Mouse (Mus musculus) heart, adult 2 months (tissue): ENCODE measurements at regions not wholly inside any gene's neighbourhood (a gene's known extent, or its start where the extent isn't known, plus 50 kb on each side); places are given as distances from the start of the nearest gene placed in this dataset.

Experiments used
- DNase-seq, 2 experiments: peaks; one replicate each; pipeline ENCODE4 v3.0.0; 2021
- H3K27ac ChIP-seq: fragments of 200-600 bp; 2 replicates; pipeline ENCODE4 v1.8.1; 2022
- H3K27me3 ChIP-seq: fragments of 200-500 bp; 2 replicates; pipeline ENCODE4 v1.6.1; 2012; ENCODE audit warnings: mild to moderate bottlenecking, low read length, inconsistent platforms, mixed read lengths; ENCODE audit not compliant: control insufficient read depth, insufficient read depth
- H3K36me3 ChIP-seq: fragments of 200-500 bp; 2 replicates; pipeline ENCODE4 v1.6.1; 2012; ENCODE audit warnings: low read length, inconsistent platforms; ENCODE audit not compliant: control insufficient read depth, insufficient read depth
- H3K4me1 ChIP-seq: fragments of 200-500 bp; 2 replicates; pipeline ENCODE4 v1.6.1; 2011; ENCODE audit warnings: low read length; ENCODE audit not compliant: control insufficient read depth, insufficient read depth
- H3K4me3 ChIP-seq: fragments of 200-600 bp; 2 replicates; pipeline ENCODE4 v1.8.1; 2022
- H3K79me2 ChIP-seq: fragments of 200-500 bp; replicated peaks from 2 replicates; pipeline ENCODE4 v1.6.1; 2012; ENCODE audit warnings: mild to moderate bottlenecking, inconsistent platforms, low read length, moderate library complexity, mixed read lengths; ENCODE audit not compliant: control insufficient read depth, insufficient read depth
- H3K9ac ChIP-seq: fragments of 200-500 bp; 2 replicates; pipeline ENCODE4 v1.6.1; 2012; ENCODE audit warnings: low read depth, mild to moderate bottlenecking, control low read depth, inconsistent platforms, low read length, mixed read lengths
- CTCF ChIP-seq: fragments of 200-600 bp; IDR thresholded peaks from 2 replicates; pipeline ENCODE4 v1.8.1; 2022; ENCODE audit warnings: antibody characterized with exemption, mild to moderate bottlenecking, moderate library complexity
- EP300 ChIP-seq: fragments of 200-500 bp; IDR thresholded peaks from 2 replicates; pipeline ENCODE4 v1.6.1; 2011; ENCODE audit warnings: low read depth, low read length, control low read depth; ENCODE audit not compliant: insufficient read depth
- POLR2A ChIP-seq: fragments of 200-500 bp; IDR thresholded peaks from 2 replicates; pipeline ENCODE4 v1.6.1; 2011; ENCODE audit warnings: mild to moderate bottlenecking, low read depth, low read length, control low read depth; ENCODE audit not compliant: insufficient read depth
- WGBS: fragments of 180-500 bp; shearing (Covaris S2); methylation state at CpG from one replicate; pipeline ENCODE4 v1.1.7; 2018; 5-methylcytosine and 5-hydroxymethylcytosine counted together
- intact Hi-C: fragments of 180-260 bp; cut with DNase I; formaldehyde crosslinking; loops from one replicate; pipeline ENCODE4 v1.15.1; 2025

DNA sequence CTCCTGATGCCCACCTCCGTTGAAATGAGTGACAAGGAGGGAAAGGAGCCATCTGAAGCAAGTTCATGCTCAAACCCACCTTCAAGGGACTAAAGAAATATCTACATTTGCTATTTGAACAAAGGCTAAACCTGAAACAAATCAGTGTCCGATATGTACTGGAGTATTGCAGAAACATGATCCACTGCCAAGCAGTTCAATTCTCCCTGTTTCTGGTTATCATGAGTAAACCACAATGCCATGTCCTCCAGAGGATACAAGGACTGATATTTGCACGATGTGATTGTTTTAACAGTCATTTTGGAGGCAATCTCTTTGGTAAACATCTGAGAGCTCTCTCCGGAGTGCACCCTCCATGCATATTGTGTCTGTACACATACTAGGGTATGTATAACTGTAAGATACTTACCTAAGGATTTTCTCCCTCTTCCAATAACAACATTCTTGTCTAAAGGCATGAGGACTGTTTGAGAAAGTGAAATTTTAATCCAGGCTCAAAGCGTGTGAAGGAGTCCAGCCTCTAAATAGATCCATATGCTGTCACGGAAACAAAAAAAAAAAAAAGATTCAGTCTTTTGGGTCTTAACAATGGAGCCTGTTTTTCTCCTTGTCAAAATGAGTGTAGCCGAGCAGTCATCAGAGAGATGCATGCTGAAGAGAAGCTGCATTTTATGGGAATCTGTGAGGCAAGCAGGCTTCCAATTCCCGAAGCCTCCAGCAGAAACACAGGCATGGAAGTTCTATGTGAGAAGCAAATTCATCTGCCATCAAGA, 141.3 kb downstream of the Tmem26 start:
- 42% methylated on average over 8 of the region's 8 CpGs for WGBS
- intact Hi-C loops = no loop called here
- Histone ChIP-seq H3K27me3 (no peaks in the 10 kb centered on the region), H3K9ac (no peak overlapping the region), H3K36me3 (no peaks in the 10 kb centered on the region), H3K4me3 (no peak overlapping the region), H3K4me1 (no peaks in the 10 kb centered on the region; the same call in 1 of the 2 replicates), H3K27ac (peak overlapping the region; percentile 17; the same call in 1 of the 2 replicates), H3K79me2 (no peaks in the 10 kb centered on the region)
- no peak for TF ChIP-seq CTCF
- no peak for TF ChIP-seq POLR2A
- TF ChIP-seq EP300 = no peak
- DNase-seq = no peak

- H3K9ac ChIP-seq = no peak overlapping the region
- TF ChIP-seq CTCF (no peak), EP300 (no peak), POLR2A (no peak)
- no peaks in the 10 kb centered on the region; the same call in 1 of the 2 replicates for H3K4me1 ChIP-seq
- no peak overlapping the region for H3K4me3 ChIP-seq
- WGBS = 81% methylated on average over 5 of the region's 5 CpGs
- DNase-seq = no peak
- H3K79me2 ChIP-seq = no peaks in the 10 kb centered on the region
- intact Hi-C loops = loop anchor here (2.0 kb wide), 1 partner anchor 21 kb away; no protein-coding TSS in a partner anchor
- H3K36me3 ChIP-seq = no peaks in the 10 kb centered on the region
- no peak overlapping the region for H3K27ac ChIP-seq
- H3K27me3 ChIP-seq = no peaks in the 10 kb centered on the region
Observed at GRCm38 (mm10) chr10:68865776-68866175, 142.3 kb downstream of the Tmem26 start.

GRCm38 (mm10) chr10:68867361-68867760, 143.9 kb downstream of the Tmem26 start:
- no peak for DNase-seq
- WGBS = 100% methylated on average over 1 of the region's 1 CpGs
- Histone ChIP-seq H3K79me2 (no peaks in the 10 kb centered on the region), H3K27ac (no peak overlapping the region), H3K9ac (no peak overlapping the region), H3K4me3 (no peak overlapping the region), H3K36me3 (no peaks in the 10 kb centered on the region), H3K27me3 (no peaks in the 10 kb centered on the region), H3K4me1 (no peaks in the 10 kb centered on the region; the same call in 1 of the 2 replicates)
- no peak for TF ChIP-seq POLR2A
- no peak for TF ChIP-seq CTCF
- no peak for TF ChIP-seq EP300
- intact Hi-C loops = loop anchor here (2.0 kb wide), 1 partner anchor 23 kb away; no protein-coding TSS in a partner anchor

DNA sequence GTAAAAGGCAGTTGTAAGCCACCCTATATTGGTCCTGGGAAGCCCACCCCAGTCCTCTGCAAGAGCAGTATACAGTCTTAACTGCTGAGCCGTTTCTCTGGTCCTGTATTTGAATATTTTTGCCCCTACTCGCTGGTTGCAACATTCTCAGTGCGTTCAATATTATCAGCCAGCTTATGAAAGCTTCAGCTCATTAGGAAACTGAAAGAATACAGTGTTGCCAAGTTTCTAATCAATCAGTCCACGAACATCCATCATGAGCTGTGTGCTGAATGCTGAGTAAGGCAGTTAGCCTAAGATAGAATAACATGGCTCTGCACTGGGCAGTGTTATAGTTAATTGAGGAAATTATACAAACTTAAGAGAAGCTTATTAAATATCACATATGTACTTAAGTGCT, 148.7 kb downstream of the Tmem26 start:
- WGBS = 62% methylated on average over 4 of the region's 4 CpGs
- Histone ChIP-seq H3K9ac (no peak overlapping the region), H3K79me2 (no peaks in the 10 kb centered on the region), H3K36me3 (no peaks in the 10 kb centered on the region), H3K4me1 (no peaks in the 10 kb centered on the region; the same call in 1 of the 2 replicates), H3K27me3 (no peaks in the 10 kb centered on the region), H3K27ac (no peak overlapping the region), H3K4me3 (no peak overlapping the region)
- DNase-seq = no peak
- TF ChIP-seq POLR2A = no peak
- no peak for TF ChIP-seq CTCF
- no peak for TF ChIP-seq EP300
- intact Hi-C loops = no loop called here

GRCm38 (mm10) chr10:68875641-68876040, 152.2 kb downstream of the Tmem26 start:
- 65% methylated on average over 5 of the region's 5 CpGs for WGBS
- H3K36me3 ChIP-seq = no peaks in the 10 kb centered on the region
- no peaks in the 10 kb centered on the region for H3K79me2 ChIP-seq
- H3K4me3 ChIP-seq = no peak overlapping the region
- no peak overlapping the region for H3K27ac ChIP-seq
- no peak for DNase-seq
- no peaks in the 10 kb centered on the region for H3K27me3 ChIP-seq
- TF ChIP-seq CTCF (no peak), POLR2A (no peak), EP300 (no peak)
- H3K9ac ChIP-seq = no peak overlapping the region
- intact Hi-C loops = no loop called here
- no peaks in the 10 kb centered on the region; the same call in 1 of the 2 replicates for H3K4me1 ChIP-seq
